Comparison of ENCODE assay signal across 8 mouse cellular contexts in the genomic region with DNA sequence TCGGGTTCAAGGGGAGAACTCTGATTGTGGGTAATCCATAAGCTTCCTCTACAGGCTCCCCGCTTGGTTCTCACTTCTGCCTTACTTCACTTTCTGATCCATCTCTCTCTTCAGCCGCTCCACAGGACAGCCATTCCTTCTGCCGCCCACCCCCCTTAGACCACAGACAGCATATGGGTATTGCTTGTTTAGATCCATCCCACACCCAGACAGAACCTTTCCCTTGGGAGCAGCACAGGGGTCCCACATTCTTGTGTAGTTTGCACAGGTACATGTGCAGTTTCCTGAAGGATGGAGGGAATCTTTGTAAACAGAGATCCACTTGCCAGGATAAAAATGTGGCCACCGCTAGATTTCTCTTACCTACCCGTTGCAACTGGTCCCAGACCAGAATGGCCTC. TPM values are rescaled to one million over a fixed set of nuclear protein-coding genes. Genes with fewer than 3 reads are reported as not detected.
DNase-seq lines count a peak whose midpoint lies in the region; ATAC-seq and TF ChIP-seq lines count a peak whose summit lies in the region.

No protein-coding gene starts in this region.

- no peak for ATAC-seq in neural tube, embryonic 11.5 days (ENCODE audit: insufficient read depth, low FRiP score, low TSS enrichment)
- ATAC-seq in limb, embryonic 14.5 days (ENCODE audit: low FRiP score, low read depth): no peak

- no peaks in the 10 kb centered on the region for H3K9me3 ChIP-seq in heart, embryonic 10.5 days
- no peaks in the 10 kb centered on the region for H3K9me3 ChIP-seq in neural tube, embryonic 11.5 days (ENCODE audit: control insufficient read depth, low read length)
- no peaks in the 10 kb centered on the region for H3K9me3 ChIP-seq in limb, embryonic 14.5 days (ENCODE audit: control insufficient read depth, low read length)

- peak overlapping the region; percentile 94 for H3K27ac ChIP-seq in heart, embryonic 10.5 days
- peak overlapping the region; percentile 98 for H3K27ac ChIP-seq in neural tube, embryonic 11.5 days (ENCODE audit: low read depth, low read length)
- H3K27ac ChIP-seq in limb, embryonic 14.5 days (replicated peaks; ENCODE audit: low read depth, low read length): no peak overlapping the region

- TF ChIP-seq POLR2A in limb, embryonic 14.5 days (IDR thresholded peaks at IDR 0.05; ENCODE audit: borderline replicate concordance, extremely low read depth, insufficient read depth, insufficient read length): no peak

- H3K9ac ChIP-seq in neural tube, embryonic 11.5 days (ENCODE audit: low read length): peak overlapping the region; percentile 96; the same call in 1 of the 2 replicates
- no peak overlapping the region for H3K9ac ChIP-seq in limb, embryonic 14.5 days (ENCODE audit: low read depth, low read length, severe bottlenecking)

- intact Hi-C loops in left cerebral cortex, postnatal 4 days (cut with DNase I): no loop called here

- peaks cover 4% of the 10 kb centered on the region; the same call in 1 of the 2 replicates for H3K27me3 ChIP-seq in heart, embryonic 10.5 days (ENCODE audit: insufficient read depth, poor library complexity, severe bottlenecking)
- H3K27me3 ChIP-seq in neural tube, embryonic 11.5 days (ENCODE audit: control insufficient read depth, insufficient read depth, low read length): no peaks in the 10 kb centered on the region
- H3K27me3 ChIP-seq in limb, embryonic 14.5 days (ENCODE audit: control insufficient read depth, insufficient read depth, low read length): no peaks in the 10 kb centered on the region

- H3K4me1 ChIP-seq in heart, embryonic 10.5 days: peaks cover 98% of the 10 kb centered on the region
- H3K4me1 ChIP-seq in neural tube, embryonic 11.5 days (ENCODE audit: control insufficient read depth, insufficient read depth, low read length): peaks cover 54% of the 10 kb centered on the region
- peaks cover 71% of the 10 kb centered on the region for H3K4me1 ChIP-seq in limb, embryonic 14.5 days (ENCODE audit: control insufficient read depth, insufficient read depth, low read length)

- H3K4me2 ChIP-seq in neural tube, embryonic 11.5 days (ENCODE audit: low read depth): peak overlapping the region; percentile 99
- peak overlapping the region; percentile 90 for H3K4me2 ChIP-seq in limb, embryonic 14.5 days (replicated peaks; ENCODE audit: low read depth, low read length, severe bottlenecking)

- no peak for DNase-seq in heart, embryonic 10.5 days (ENCODE audit: low spot score)
- DNase-seq in heart, postnatal 4 days: no peak
- DNase-seq in neural tube, embryonic 11.5 days (ENCODE audit: low spot score): no peak
- no peak for DNase-seq in neural tube, embryonic 10.5 days (ENCODE audit: extremely low spot score, low spot score)
- no peak for DNase-seq in limb, embryonic 14.5 days (ENCODE audit: low spot score)
- DNase-seq in right cerebral cortex, postnatal 25 days: no peak
- DNase-seq in cerebellum, postnatal 25 days: no peak
- no peak for DNase-seq in left cerebral cortex, postnatal 4 days

- WGBS in heart, embryonic 10.5 days: 30% methylated on average over 6 of the region's 6 CpGs
- 11% methylated on average over 6 of the region's 6 CpGs for WGBS in neural tube, embryonic 11.5 days
- WGBS in limb, embryonic 14.5 days: 25% methylated on average over 6 of the region's 6 CpGs

- H3K4me3 ChIP-seq in heart, embryonic 10.5 days: peak overlapping the region; percentile 87
- H3K4me3 ChIP-seq in neural tube, embryonic 11.5 days (ENCODE audit: low read depth, low read length): peak overlapping the region; percentile 90
- H3K4me3 ChIP-seq in limb, embryonic 14.5 days (replicated peaks; ENCODE audit: low read length): peak overlapping the region; percentile 71; the same call in 1 of the 2 replicates

- H3K36me3 ChIP-seq in heart, embryonic 10.5 days: 0 out of 2 replicates have a peak, but pooled peaks cover 10% of the 10 kb centered on the region
- no peaks in the 10 kb centered on the region for H3K36me3 ChIP-seq in neural tube, embryonic 11.5 days (ENCODE audit: control insufficient read depth, insufficient read depth, low read length)
- H3K36me3 ChIP-seq in limb, embryonic 14.5 days (ENCODE audit: control insufficient read depth, insufficient read depth, low read length): no peaks in the 10 kb centered on the region; the same call in 1 of the 2 replicates

RNA-seq across cellular contexts. Expression of a gene that starts 0.7 kb away (rescaled TPM):
- polyA plus RNA-seq in heart, embryonic 10.5 days (2016; fragmentation: Nextera tagmentation; extraction: Ambion mirVana): 135 and 186 TPM in 2 replicates
- 100 to 1,000 TPM in 1 of 2 experiments, 10 to 100 TPM in 1; 96.8 to 101 TPM for total RNA-seq in heart, postnatal 4 days (2021)
- 267 and 278 TPM in 2 replicates for polyA plus RNA-seq in neural tube, embryonic 11.5 days (2014; fragmentation: Nextera tagmentation; extraction: Ambion mirVana)
- polyA plus RNA-seq in limb, embryonic 14.5 days (2012; rRNA removed): 238 and 328 TPM in 2 replicates
- 88.0 and 92.7 TPM in 2 replicates for polyA plus RNA-seq in limb, embryonic 14.5 days (2014; fragmentation: Nextera tagmentation; extraction: Ambion mirVana)
- total RNA-seq in left cerebral cortex, postnatal 4 days (2021): 100 to 1,000 TPM; 409 to 418 TPM

RNA-seq across cellular contexts. Expression of a gene that starts 4.9 kb away (rescaled TPM):
- polyA plus RNA-seq in heart, embryonic 10.5 days (2016; fragmentation: Nextera tagmentation; extraction: Ambion mirVana): 42.0 and 46.2 TPM in 2 replicates
- total RNA-seq in heart, postnatal 4 days (2021): 10 to 100 TPM; 23.7 to 26.1 TPM
- polyA plus RNA-seq in neural tube, embryonic 11.5 days (2014; fragmentation: Nextera tagmentation; extraction: Ambion mirVana): 33.9 and 38.6 TPM in 2 replicates
- 79.9 and 87.1 TPM in 2 replicates for polyA plus RNA-seq in limb, embryonic 14.5 days (2012; rRNA removed)
- 69.5 and 74.0 TPM in 2 replicates for polyA plus RNA-seq in limb, embryonic 14.5 days (2014; fragmentation: Nextera tagmentation; extraction: Ambion mirVana)
- total RNA-seq in left cerebral cortex, postnatal 4 days (2021): 10 to 100 TPM; 70.1 to 71.4 TPM

RNA-seq across cellular contexts. Expression of a gene that starts 5.1 kb away (rescaled TPM):
- 4.8 and 7.8 TPM in 2 replicates for polyA plus RNA-seq in heart, embryonic 10.5 days (2016; fragmentation: Nextera tagmentation; extraction: Ambion mirVana)
- total RNA-seq in heart, postnatal 4 days (2021): 1 to 10 TPM; 4.5 to 5.0 TPM
- 7.3 and 7.5 TPM in 2 replicates for polyA plus RNA-seq in neural tube, embryonic 11.5 days (2014; fragmentation: Nextera tagmentation; extraction: Ambion mirVana)
- 54.5 and 64.6 TPM in 2 replicates for polyA plus RNA-seq in limb, embryonic 14.5 days (2012; rRNA removed)
- 41.2 and 44.6 TPM in 2 replicates for polyA plus RNA-seq in limb, embryonic 14.5 days (2014; fragmentation: Nextera tagmentation; extraction: Ambion mirVana)
- 10 to 100 TPM; 13.3 to 13.8 TPM for total RNA-seq in left cerebral cortex, postnatal 4 days (2021)

RNA-seq across cellular contexts. Expression of a gene that starts 13.4 kb away (rescaled TPM):
- polyA plus RNA-seq in heart, embryonic 10.5 days (2016; fragmentation: Nextera tagmentation; extraction: Ambion mirVana): 0.14 and 0.35 TPM in 2 replicates
- total RNA-seq in heart, postnatal 4 days (2021): under 1 TPM in 1 of 2 experiments, not detected in 1; 0.14 TPM
- polyA plus RNA-seq in neural tube, embryonic 11.5 days (2014; fragmentation: Nextera tagmentation; extraction: Ambion mirVana): 0.20 and 0.23 TPM in 2 replicates
- 0.47 and 0.70 TPM in 2 replicates for polyA plus RNA-seq in limb, embryonic 14.5 days (2012; rRNA removed)
- 0.51 and 0.58 TPM in 2 replicates for polyA plus RNA-seq in limb, embryonic 14.5 days (2014; fragmentation: Nextera tagmentation; extraction: Ambion mirVana)
- total RNA-seq in left cerebral cortex, postnatal 4 days (2021): 1 to 10 TPM in 1 of 2 experiments, under 1 TPM in 1; 0.94 to 1.3 TPM

RNA-seq across cellular contexts. Expression of a gene that starts 14.2 kb away (rescaled TPM):
- 31.2 and 45.1 TPM in 2 replicates for polyA plus RNA-seq in heart, embryonic 10.5 days (2016; fragmentation: Nextera tagmentation; extraction: Ambion mirVana)
- 10 to 100 TPM; 20.5 to 20.6 TPM for total RNA-seq in heart, postnatal 4 days (2021)
- polyA plus RNA-seq in neural tube, embryonic 11.5 days (2014; fragmentation: Nextera tagmentation; extraction: Ambion mirVana): 32.1 and 33.4 TPM in 2 replicates
- polyA plus RNA-seq in limb, embryonic 14.5 days (2012; rRNA removed): 34.4 and 35.1 TPM in 2 replicates
- polyA plus RNA-seq in limb, embryonic 14.5 days (2014; fragmentation: Nextera tagmentation; extraction: Ambion mirVana): 45.6 and 45.8 TPM in 2 replicates
- total RNA-seq in left cerebral cortex, postnatal 4 days (2021): 10 to 100 TPM; 14.3 to 19.0 TPM
